Mouse (Mus musculus) spleen, adult 2 months (tissue): ENCODE data around the gene Ubc.

Source experiments
- CTCF ChIP-seq: fragments of 200-500 bp; IDR thresholded peaks from 2 replicates; pipeline ENCODE4 v1.5.1; 2011; ENCODE audit warnings: mild to moderate bottlenecking, inconsistent platforms; ENCODE audit not compliant: insufficient read depth, insufficient read length, insufficient replicate concordance; ENCODE audit errors: extremely low read depth
- POLR2A ChIP-seq: fragments of 200-500 bp; IDR thresholded peaks from 2 replicates; pipeline ENCODE4 v1.6.1; 2011; ENCODE audit warnings: low read depth, low read length, inconsistent platforms

- TF ChIP-seq CTCF (no peak), POLR2A (no peak)
Observed at GRCm38 (mm10) chr5:125408842-125409241, 18.8 kb upstream of the Ubc start.
